Mouse (Mus musculus) hindbrain, postnatal 0 days (tissue): ENCODE results near the gene 2810408A11Rik. TPM values are rescaled to one million over a fixed set of nuclear protein-coding genes. Genes with fewer than 3 reads are reported as not detected.

ENCODE experiments used
- ATAC-seq: fragments of 200-750 bp; cut with Nextera tagmentation; 2 replicates; pipeline ENCODE4 v1.8.0; 2017; ENCODE audit warnings: mild to moderate bottlenecking, moderate TSS enrichment, moderate library complexity
- DNase-seq: peaks from one replicate; pipeline ENCODE4 v3.0.0-alpha.2; 2015; ENCODE audit warnings: low spot score
- H3K27ac ChIP-seq: fragments of 300-500 bp; sonication (generic); 2 replicates; pipeline ENCODE4 v1.5.1; 2014; ENCODE audit warnings: mild to moderate bottlenecking
- H3K27me3 ChIP-seq: fragments of 300-500 bp; sonication (generic); 2 replicates; pipeline ENCODE4 v1.6.1; 2014; ENCODE audit warnings: low read length, mixed read lengths; ENCODE audit not compliant: insufficient read depth
- H3K36me3 ChIP-seq: fragments of 300-500 bp; sonication (generic); 2 replicates; pipeline ENCODE4 v1.6.1; 2014; ENCODE audit warnings: low read length, mixed read lengths; ENCODE audit not compliant: insufficient read depth
- H3K4me1 ChIP-seq: fragments of 300-500 bp; sonication (generic); 2 replicates; pipeline ENCODE4 v1.6.1; 2014; ENCODE audit warnings: antibody characterized with exemption, low read length, mixed read lengths; ENCODE audit not compliant: insufficient read depth
- H3K4me2 ChIP-seq: fragments of 300-500 bp; sonication (generic); 2 replicates; pipeline ENCODE4 v1.6.1; 2014; ENCODE audit warnings: low read depth, mild to moderate bottlenecking, low read length, moderate library complexity, mixed read lengths
- H3K4me3 ChIP-seq: fragments of 300-500 bp; sonication (generic); 2 replicates; pipeline ENCODE4 v1.5.1; 2014; ENCODE audit warnings: low read length
- H3K9ac ChIP-seq: fragments of 300-500 bp; sonication (generic); replicated peaks from 2 replicates; pipeline ENCODE4 v1.6.1; 2014; ENCODE audit warnings: mild to moderate bottlenecking, low read length, moderate library complexity, mixed read lengths
- H3K9me3 ChIP-seq: fragments of 300-500 bp; sonication (generic); 2 replicates; pipeline ENCODE4 v1.6.1; 2016; ENCODE audit warnings: low read length, mixed read lengths
- CTCF ChIP-seq: IDR thresholded peaks from 2 replicates; pipeline ENCODE4 v1.5.1; 2016; ENCODE audit warnings: antibody characterized with exemption, control low read depth, low read depth
- WGBS: fragments of 180-500 bp; shearing (Covaris S2); extraction: QIAGEN DNeasy Blood & Tissue Kit; methylation state at CpG from one replicate; pipeline ENCODE4 v1.1.7; 2014; 5-methylcytosine and 5-hydroxymethylcytosine counted together
- polyA plus RNA-seq: library from polyadenylated mRNA; unstranded; fragments of >200 nt; fragmentation: Nextera tagmentation; extraction: Ambion mirVana; gene quantifications from 2 replicates; pipeline ENCODE4 v1.2.1, GENCODE M21; 2015
- total RNA-seq: library from RNA; depleted of rRNA; stranded (reverse); fragments of >200 nt; gene quantifications from 2 replicates; pipeline ENCODE4 v1.2.3, GENCODE M21; 2014

2810408A11Rik gene
- total and polyA plus RNA-seq, 2 experiments from 2014 or later = 6.5 to 9.7 TPM

DNA sequence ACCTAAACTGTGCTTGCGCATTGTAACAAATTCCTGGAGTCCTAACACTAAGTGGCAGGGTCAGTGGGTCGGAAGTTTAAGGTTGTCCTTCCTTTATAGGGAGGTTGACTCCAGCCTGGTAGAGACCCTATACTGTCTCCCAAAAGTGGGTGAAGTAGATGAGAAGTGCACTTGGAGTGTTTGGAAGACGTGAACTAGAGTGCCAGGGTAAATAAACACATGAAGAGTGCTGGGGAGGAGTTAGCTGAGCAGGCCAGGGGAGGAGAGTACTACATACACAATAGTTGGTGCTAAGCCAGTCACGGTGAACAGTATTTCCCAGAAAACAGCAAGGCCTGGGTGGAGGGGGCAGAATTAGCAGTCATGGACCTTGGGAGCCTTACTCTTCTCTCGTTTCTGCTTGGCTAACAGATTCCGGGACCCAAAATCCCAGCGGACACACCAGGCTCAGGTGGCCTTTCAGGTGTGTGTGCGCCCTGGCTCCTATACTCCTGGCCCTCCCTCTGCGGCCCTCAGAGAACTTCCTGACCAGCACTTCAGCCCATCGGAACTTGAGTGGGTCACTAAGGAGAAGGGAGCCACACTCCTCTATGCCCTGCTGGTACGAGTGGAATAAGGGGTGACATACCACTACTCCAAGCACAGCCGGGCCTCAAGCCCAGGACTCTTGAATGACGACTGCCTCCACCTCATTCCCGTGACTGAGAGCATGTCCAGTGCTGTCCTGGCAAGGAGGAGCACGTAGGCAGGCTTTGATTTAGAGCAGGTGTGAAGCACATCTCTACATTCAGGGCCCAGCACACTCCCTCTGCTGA is 12.1 kb upstream of the 2810408A11Rik start:
- Histone ChIP-seq H3K36me3 (peaks cover 70% of the 10 kb centered on the region), H3K4me1 (peaks cover 8% of the 10 kb centered on the region; the same call in 1 of the 2 replicates), H3K4me3 (peak overlapping the region; percentile 84), H3K9ac (peak overlapping the region; percentile 93; the same call in 1 of the 2 replicates), H3K27ac (peak overlapping the region; percentile 91; the same call in 1 of the 2 replicates), H3K9me3 (no peaks in the 10 kb centered on the region), H3K4me2 (peak overlapping the region; percentile 97), H3K27me3 (no peaks in the 10 kb centered on the region)
- no peak for DNase-seq
- no peak for TF ChIP-seq CTCF
- no peak for ATAC-seq
- WGBS = 80% methylated on average over 15 of the region's 15 CpGs

GRCm38 (mm10) chr11:69911701-69912100 is 10.9 kb upstream of the 2810408A11Rik start:
- no peak overlapping the region for H3K4me3 ChIP-seq
- no peaks in the 10 kb centered on the region for H3K9me3 ChIP-seq
- H3K4me2 ChIP-seq = no peak overlapping the region
- DNase-seq (no peak), ATAC-seq (no peak)
- H3K27ac ChIP-seq = no peak overlapping the region
- H3K9ac ChIP-seq = no peak overlapping the region
- no peaks in the 10 kb centered on the region for H3K27me3 ChIP-seq
- TF ChIP-seq CTCF = no peak
- WGBS = 96% methylated on average over 6 of the region's 6 CpGs
- peaks cover 70% of the 10 kb centered on the region for H3K36me3 ChIP-seq
- H3K4me1 ChIP-seq = peaks cover 8% of the 10 kb centered on the region; the same call in 1 of the 2 replicates

- H3K4me1 ChIP-seq = peaks cover 8% of the 10 kb centered on the region; the same call in 1 of the 2 replicates
- 93% methylated on average over 17 of the region's 17 CpGs for WGBS
- H3K27me3 ChIP-seq = no peaks in the 10 kb centered on the region
- no peak overlapping the region for H3K27ac ChIP-seq
- TF ChIP-seq CTCF = no peak
- H3K9ac ChIP-seq = no peak overlapping the region
- no peak for DNase-seq
- no peak overlapping the region for H3K4me2 ChIP-seq
- H3K4me3 ChIP-seq = no peak overlapping the region
- H3K9me3 ChIP-seq = no peaks in the 10 kb centered on the region
- ATAC-seq = no peak
- H3K36me3 ChIP-seq = peaks cover 72% of the 10 kb centered on the region
Observed at GRCm38 (mm10) chr11:69910781-69911560, 10.2 kb upstream of the 2810408A11Rik start.

GRCm38 (mm10) chr11:69910177-69910576 is 9.4 kb upstream of the 2810408A11Rik start:
- ATAC-seq = no peak
- H3K9ac ChIP-seq = no peak overlapping the region
- H3K9me3 ChIP-seq = no peaks in the 10 kb centered on the region
- peaks cover 74% of the 10 kb centered on the region for H3K36me3 ChIP-seq
- 97% methylated on average over 8 of the region's 8 CpGs for WGBS
- H3K27ac ChIP-seq = no peak overlapping the region
- DNase-seq = no peak
- peaks cover 8% of the 10 kb centered on the region; the same call in 1 of the 2 replicates for H3K4me1 ChIP-seq
- no peak overlapping the region for H3K4me3 ChIP-seq
- TF ChIP-seq CTCF = no peak
- no peak overlapping the region for H3K4me2 ChIP-seq
- H3K27me3 ChIP-seq = no peaks in the 10 kb centered on the region

DNA sequence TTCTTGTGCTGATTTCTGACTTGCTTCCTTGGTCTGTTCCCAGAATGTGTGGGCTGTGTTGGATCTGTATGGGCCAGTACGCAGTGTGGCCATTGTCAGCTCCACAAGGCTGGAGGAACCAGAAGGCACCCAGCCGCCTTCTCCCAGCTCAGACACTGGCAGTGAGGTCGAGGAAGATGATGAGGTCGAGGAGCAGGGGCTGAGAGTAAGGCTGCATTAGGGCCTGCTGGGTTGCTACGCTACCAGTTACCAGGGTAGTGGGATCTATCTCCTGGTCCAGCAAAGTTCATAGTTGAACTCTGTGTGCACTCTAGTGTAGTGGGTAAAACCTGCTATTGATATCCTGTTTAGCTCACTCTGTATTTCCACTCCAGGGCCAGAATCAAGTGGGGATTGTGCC is 8.4 kb upstream of the 2810408A11Rik start:
- 90% methylated on average over 5 of the region's 5 CpGs for WGBS
- Histone ChIP-seq H3K9ac (no peak overlapping the region), H3K4me2 (no peak overlapping the region), H3K27ac (no peak overlapping the region), H3K4me3 (no peak overlapping the region), H3K9me3 (no peaks in the 10 kb centered on the region), H3K27me3 (no peaks in the 10 kb centered on the region), H3K36me3 (peaks cover 78% of the 10 kb centered on the region), H3K4me1 (peaks cover 3% of the 10 kb centered on the region; the same call in 1 of the 2 replicates)
- no peak for TF ChIP-seq CTCF
- ATAC-seq = no peak
- no peak for DNase-seq

GRCm38 (mm10) chr11:69908645-69909044 is 7.9 kb upstream of the 2810408A11Rik start:
- peaks cover 83% of the 10 kb centered on the region for H3K36me3 ChIP-seq
- no peak overlapping the region for H3K9ac ChIP-seq
- H3K9me3 ChIP-seq = no peaks in the 10 kb centered on the region
- no peaks in the 10 kb centered on the region for H3K27me3 ChIP-seq
- H3K4me2 ChIP-seq = no peak overlapping the region
- TF ChIP-seq CTCF = no peak
- DNase-seq (no peak), ATAC-seq (no peak)
- H3K4me3 ChIP-seq = no peak overlapping the region
- H3K4me1 ChIP-seq = peaks cover 3% of the 10 kb centered on the region; the same call in 1 of the 2 replicates
- H3K27ac ChIP-seq = no peak overlapping the region
- 92% methylated on average over 11 of the region's 11 CpGs for WGBS
